Mouse (Mus musculus): ENCODE measurements at regions not wholly inside any gene's neighbourhood (a gene's known extent, or its start where the extent isn't known, plus 50 kb on each side); places are given as distances from the start of the nearest gene placed in this dataset.

DNA sequence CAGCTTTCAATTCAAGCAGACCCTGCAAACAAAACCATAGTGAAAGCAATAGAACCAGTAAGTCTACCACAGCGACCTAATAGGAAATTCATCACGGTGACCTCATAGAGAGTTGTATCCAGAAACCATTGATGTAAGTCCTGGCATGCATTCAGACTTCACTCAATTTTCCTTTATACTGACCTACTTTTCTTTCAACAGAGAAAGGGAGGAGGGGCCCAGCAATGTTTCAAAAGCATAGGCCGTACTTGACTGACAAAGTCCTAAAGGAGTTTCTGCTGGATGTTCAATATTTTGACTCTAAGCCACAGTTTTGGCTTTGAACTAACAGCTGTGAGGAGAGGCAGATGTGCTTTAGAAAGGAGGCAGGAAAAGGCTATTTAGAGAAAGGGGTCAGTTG lies 88.4 kb downstream of the AI593442 start:
- Histone ChIP-seq H3K4me2 (replicated peaks) (no peak overlapping the region), H3K9ac (no peak overlapping the region), H3K9me3 (no peaks in the 10 kb centered on the region), H3K36me3 (no peaks in the 10 kb centered on the region), H3K27me3 (no peaks in the 10 kb centered on the region), H3K27ac (no peak overlapping the region), H3K4me1 (no peaks in the 10 kb centered on the region), H3K4me3 (no peak overlapping the region)
- no peak for ATAC-seq (ENCODE audit: insufficient number of reproducible peaks, insufficient read depth, low FRiP score, low TSS enrichment)
- WGBS: 70% methylated on average over 3 of the region's 3 CpGs

DNA sequence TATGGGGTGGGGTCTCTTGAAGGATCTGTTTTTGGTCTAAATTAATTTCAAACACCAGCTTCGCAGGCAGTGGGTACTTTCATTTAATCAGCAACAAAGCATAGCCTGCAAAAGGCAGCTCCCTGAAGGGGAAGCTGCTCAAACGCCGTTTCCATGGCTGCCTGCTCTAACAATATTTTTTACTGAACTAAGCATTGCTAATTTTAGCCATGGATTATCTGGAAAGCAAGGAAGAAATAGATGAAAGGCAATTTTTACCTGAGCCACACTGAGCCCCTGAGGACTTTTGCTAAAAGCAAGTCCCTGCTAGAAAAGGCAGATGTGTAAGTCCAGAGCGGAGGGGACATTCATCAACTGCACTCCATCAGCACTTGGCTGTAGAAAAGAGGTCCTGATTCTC lies 105.5 kb downstream of the AI593442 start:
- WGBS: 74% methylated on average over 4 of the region's 4 CpGs
- no peaks in the 10 kb centered on the region for H3K4me1 ChIP-seq
- ATAC-seq (ENCODE audit: insufficient number of reproducible peaks, insufficient read depth, low FRiP score, low TSS enrichment): no peak
- H3K27ac ChIP-seq: no peak overlapping the region
- H3K9ac ChIP-seq: no peak overlapping the region
- H3K4me2 ChIP-seq (replicated peaks): no peak overlapping the region
- no peak overlapping the region for H3K4me3 ChIP-seq
- no peaks in the 10 kb centered on the region for H3K9me3 ChIP-seq
- no peaks in the 10 kb centered on the region for H3K36me3 ChIP-seq
- H3K27me3 ChIP-seq: no peaks in the 10 kb centered on the region

DNA sequence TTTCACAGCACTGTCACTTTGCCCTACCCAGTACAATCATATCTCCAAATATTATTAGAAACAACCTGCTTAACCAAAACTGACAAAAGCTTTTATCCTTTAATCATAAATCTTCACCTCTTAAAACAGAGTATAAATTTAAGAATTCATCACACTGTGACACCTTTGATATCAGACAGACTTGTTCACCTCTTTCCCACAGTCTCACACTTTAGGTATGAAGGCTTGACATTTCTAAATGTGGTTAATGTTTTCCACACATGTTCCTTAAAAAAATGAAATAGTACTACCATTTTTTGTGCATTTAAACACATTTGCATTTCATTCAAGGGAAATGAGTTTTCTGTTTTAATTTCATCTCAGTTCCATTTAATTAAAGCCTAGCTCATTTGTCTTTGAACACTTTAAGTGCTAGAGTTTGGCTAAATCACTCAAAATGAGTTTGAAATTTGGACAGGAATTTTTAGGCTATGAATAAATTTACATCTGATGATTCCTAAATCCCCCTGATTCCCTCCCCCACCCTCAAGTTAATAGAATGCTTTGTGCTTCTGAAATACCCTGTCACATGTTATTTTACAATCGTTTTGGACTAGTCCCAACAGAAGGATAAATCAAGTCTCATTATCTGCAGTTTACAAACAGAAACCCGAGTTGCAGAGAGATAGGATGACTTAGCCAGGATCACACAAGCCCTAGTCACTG lies 127.9 kb downstream of the AI593442 start:
- no peaks in the 10 kb centered on the region for H3K36me3 ChIP-seq
- 43% methylated on average over 2 of the region's 2 CpGs for WGBS
- H3K4me1 ChIP-seq: no peaks in the 10 kb centered on the region

DNA sequence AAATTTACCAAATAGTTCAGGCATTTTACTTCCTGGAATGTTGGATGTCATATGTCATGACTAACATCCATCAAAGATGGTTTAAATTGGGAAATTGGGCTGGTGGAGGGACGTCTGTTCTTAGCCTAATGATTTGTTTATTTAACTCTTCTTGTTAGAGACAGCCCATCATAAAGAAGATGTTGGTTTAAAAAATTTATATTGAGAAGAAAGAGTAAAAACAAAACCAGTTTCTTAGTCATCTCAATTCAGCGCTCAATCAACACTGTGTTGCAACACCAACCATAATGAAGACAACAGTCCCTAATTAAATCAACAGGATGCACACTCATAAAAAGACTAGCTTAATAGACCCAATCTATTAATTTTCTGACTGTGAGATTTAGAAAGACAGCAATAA lies 133.5 kb downstream of the AI593442 start:
- ATAC-seq (ENCODE audit: insufficient number of reproducible peaks, insufficient read depth, low FRiP score, low TSS enrichment): no peak
- Histone ChIP-seq H3K36me3 (no peaks in the 10 kb centered on the region), H3K4me1 (no peaks in the 10 kb centered on the region), H3K4me3 (no peak overlapping the region), H3K4me2 (replicated peaks) (no peak overlapping the region), H3K9ac (no peak overlapping the region), H3K9me3 (no peaks in the 10 kb centered on the region), H3K27ac (no peak overlapping the region), H3K27me3 (no peaks in the 10 kb centered on the region)
- WGBS: 55% methylated on average over 2 of the region's 2 CpGs

More for the DNA sequence above, 127.9 kb downstream of the AI593442 start:
- Histone ChIP-seq H3K9me3 (no peaks in the 10 kb centered on the region), H3K4me3 (no peak overlapping the region), H3K4me2 (replicated peaks) (no peak overlapping the region), H3K27me3 (no peaks in the 10 kb centered on the region), H3K27ac (no peak overlapping the region), H3K9ac (no peak overlapping the region)
- no peak for ATAC-seq (ENCODE audit: insufficient number of reproducible peaks, insufficient read depth, low FRiP score, low TSS enrichment)

DNA sequence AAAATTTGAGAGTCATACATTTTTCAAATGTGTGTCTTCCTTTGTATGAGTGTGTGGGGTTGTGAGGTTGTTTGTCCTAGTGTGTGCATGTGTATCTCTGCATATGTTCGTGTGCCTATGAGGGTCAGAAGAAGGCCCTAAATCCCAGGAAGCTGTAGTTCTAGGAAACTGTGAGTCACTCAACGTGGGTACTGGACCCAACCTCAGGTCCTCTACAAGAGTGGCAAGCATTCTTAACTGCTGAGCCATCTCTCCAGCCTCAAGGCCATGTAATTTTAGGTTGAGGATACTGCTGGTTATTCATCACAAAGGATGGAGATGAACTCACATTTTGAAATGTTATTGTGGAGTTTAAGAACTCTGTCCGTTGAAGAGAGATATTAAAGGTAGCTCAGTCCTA lies 140.5 kb downstream of the AI593442 start:
- Histone ChIP-seq H3K27me3 (no peaks in the 10 kb centered on the region), H3K4me1 (no peaks in the 10 kb centered on the region), H3K27ac (no peak overlapping the region), H3K36me3 (no peaks in the 10 kb centered on the region), H3K4me2 (replicated peaks) (no peak overlapping the region), H3K9me3 (no peaks in the 10 kb centered on the region), H3K4me3 (no peak overlapping the region), H3K9ac (no peak overlapping the region)
- ATAC-seq (ENCODE audit: insufficient number of reproducible peaks, insufficient read depth, low FRiP score, low TSS enrichment): no peak
- 86% methylated on average over 3 of the region's 3 CpGs for WGBS

DNA sequence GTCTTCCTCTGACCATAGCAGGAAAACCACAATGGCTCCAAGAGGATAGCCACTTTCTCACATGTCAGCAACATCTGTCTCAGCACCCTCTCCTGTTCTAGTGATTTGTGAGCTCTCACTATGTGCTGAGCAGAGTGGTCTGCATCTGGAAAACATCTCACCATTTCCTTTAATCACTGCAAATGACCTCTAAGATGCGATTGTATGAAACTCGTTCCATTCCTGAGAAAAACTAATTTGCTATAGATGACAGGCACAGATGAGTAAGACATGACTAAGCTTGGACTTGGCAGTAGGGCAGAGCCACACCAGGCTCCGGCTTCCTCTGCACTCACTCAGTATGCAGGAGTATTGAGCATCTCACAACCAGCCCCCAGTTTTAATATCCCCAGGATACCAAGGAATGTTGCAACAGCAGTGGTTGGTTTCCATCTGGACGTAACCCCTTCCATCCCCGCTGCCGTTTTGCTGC lies 150.1 kb downstream of the AI593442 start:
- ATAC-seq (ENCODE audit: insufficient number of reproducible peaks, insufficient read depth, low FRiP score, low TSS enrichment): no peak

DNA sequence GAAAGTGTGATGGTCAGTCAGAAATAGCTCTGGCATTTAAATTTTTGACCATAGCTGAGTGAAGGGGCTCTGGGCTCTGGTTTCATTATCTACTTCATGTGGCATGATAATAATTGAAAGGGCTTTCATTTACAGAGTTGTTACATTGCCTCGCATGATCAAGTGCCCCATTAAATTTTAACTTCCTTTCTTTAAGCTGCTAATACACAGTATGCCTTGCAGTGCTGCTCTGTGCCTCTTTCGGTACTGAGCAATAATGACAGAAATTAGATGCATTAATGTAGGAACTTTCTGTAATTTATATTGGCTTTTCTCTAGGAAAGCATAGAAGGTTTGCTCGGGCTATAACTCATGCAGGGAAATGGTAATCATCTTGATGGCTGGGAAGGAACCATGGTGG lies 179.1 kb downstream of the AI593442 start:
- no peaks in the 10 kb centered on the region for H3K36me3 ChIP-seq
- peaks cover 2% of the 10 kb centered on the region; the same call in 1 of the 2 replicates for H3K4me1 ChIP-seq
- H3K9me3 ChIP-seq: peaks cover 5% of the 10 kb centered on the region; the same call in 1 of the 2 replicates
- no peak overlapping the region for H3K27ac ChIP-seq
- no peak overlapping the region for H3K9ac ChIP-seq
- no peaks in the 10 kb centered on the region for H3K27me3 ChIP-seq
- no peak overlapping the region for H3K4me2 ChIP-seq (replicated peaks)
- no peak overlapping the region for H3K4me3 ChIP-seq
- WGBS: 74% methylated on average over 3 of the region's 3 CpGs
- no peak for ATAC-seq (ENCODE audit: insufficient number of reproducible peaks, insufficient read depth, low FRiP score, low TSS enrichment)

More for the DNA sequence above, 150.1 kb downstream of the AI593442 start:
- Histone ChIP-seq H3K27me3 (no peaks in the 10 kb centered on the region), H3K36me3 (no peaks in the 10 kb centered on the region), H3K9me3 (no peaks in the 10 kb centered on the region), H3K4me1 (no peaks in the 10 kb centered on the region; the same call in 1 of the 2 replicates), H3K9ac (no peak overlapping the region), H3K4me2 (replicated peaks) (no peak overlapping the region), H3K4me3 (no peak overlapping the region), H3K27ac (no peak overlapping the region)
- 63% methylated on average over 6 of the region's 6 CpGs for WGBS

DNA sequence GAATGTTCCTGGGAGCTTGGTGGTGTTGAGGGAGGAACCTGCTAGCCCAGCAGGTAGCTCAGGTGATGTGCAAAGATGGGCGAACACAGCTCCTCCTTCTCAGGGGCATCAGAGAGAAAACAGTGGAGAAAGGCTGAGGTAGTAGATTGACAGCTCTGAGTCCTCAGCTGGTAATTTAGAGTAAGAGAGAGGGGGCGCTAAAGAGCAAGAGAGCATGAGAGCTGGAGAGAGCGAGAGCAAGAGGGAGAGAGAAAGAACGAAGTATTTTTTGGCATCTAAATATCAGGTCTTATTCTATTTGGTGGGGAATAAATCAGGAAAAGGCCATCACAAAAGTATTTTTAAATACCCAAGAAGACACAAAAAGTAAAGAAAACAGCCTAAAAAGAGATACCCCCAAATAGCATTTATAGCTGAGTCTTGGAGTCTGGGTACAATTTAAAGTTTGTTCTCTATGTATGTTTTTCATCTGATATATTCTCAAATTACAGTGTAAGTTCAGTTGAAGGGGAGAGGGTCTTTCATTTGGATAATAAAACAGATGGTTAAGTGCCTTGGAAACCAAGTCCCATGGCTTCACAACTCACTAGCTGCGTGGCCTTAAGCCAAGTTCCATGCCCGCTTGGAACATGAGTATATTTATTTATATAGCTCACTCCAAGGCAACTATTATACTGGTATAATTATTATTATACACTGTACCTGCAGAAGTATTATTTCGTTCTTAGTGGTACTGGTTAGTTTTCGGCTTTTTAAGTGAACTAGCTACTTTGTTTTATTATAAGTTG lies 183.9 kb downstream of the AI593442 start:
- no peak overlapping the region for H3K27ac ChIP-seq
- no peaks in the 10 kb centered on the region for H3K36me3 ChIP-seq
- H3K9me3 ChIP-seq: no peaks in the 10 kb centered on the region
- no peaks in the 10 kb centered on the region for H3K27me3 ChIP-seq
- peaks cover 13% of the 10 kb centered on the region; the same call in 1 of the 2 replicates for H3K4me1 ChIP-seq
- H3K9ac ChIP-seq: no peak overlapping the region
- ATAC-seq (ENCODE audit: insufficient number of reproducible peaks, insufficient read depth, low FRiP score, low TSS enrichment): no peak
- WGBS: 44% methylated on average over 8 of the region's 8 CpGs
- no peak overlapping the region for H3K4me3 ChIP-seq
- no peak overlapping the region for H3K4me2 ChIP-seq (replicated peaks)

DNA sequence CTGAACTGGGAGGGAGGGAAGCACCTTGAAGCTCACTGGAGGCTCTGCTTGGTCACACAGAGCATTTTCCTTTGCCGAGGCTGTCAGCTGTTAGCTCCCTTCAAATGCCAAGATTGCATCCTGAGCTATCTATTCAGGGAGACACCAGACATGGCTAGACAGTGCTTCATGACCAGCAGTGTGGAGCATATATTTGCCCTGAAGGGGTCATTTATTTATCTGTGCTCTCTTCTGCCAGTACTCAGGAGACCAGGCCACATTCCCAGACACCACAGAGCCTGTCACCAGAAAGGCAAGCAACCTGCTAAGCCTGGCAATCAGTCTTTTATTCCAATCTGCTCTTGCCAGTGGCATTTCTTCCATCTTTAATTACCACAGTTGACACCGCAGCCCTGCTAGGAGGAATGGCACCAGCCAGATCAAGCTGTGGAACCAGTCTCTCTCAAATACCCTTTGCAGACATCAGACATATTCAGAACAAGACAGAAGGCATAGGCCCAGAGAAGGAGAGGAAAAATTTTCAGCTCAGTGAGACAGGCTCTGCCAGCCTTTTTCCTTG lies 186.6 kb downstream of the AI593442 start:
- Histone ChIP-seq H3K4me1 (peaks cover 13% of the 10 kb centered on the region; the same call in 1 of the 2 replicates), H3K9ac (no peak overlapping the region), H3K27ac (no peak overlapping the region), H3K36me3 (no peaks in the 10 kb centered on the region), H3K4me3 (no peak overlapping the region), H3K9me3 (no peaks in the 10 kb centered on the region), H3K27me3 (no peaks in the 10 kb centered on the region), H3K4me2 (replicated peaks) (no peak overlapping the region)
- 40% methylated on average over 2 of the region's 2 CpGs for WGBS
- no peak for ATAC-seq (ENCODE audit: insufficient number of reproducible peaks, insufficient read depth, low FRiP score, low TSS enrichment)

DNA sequence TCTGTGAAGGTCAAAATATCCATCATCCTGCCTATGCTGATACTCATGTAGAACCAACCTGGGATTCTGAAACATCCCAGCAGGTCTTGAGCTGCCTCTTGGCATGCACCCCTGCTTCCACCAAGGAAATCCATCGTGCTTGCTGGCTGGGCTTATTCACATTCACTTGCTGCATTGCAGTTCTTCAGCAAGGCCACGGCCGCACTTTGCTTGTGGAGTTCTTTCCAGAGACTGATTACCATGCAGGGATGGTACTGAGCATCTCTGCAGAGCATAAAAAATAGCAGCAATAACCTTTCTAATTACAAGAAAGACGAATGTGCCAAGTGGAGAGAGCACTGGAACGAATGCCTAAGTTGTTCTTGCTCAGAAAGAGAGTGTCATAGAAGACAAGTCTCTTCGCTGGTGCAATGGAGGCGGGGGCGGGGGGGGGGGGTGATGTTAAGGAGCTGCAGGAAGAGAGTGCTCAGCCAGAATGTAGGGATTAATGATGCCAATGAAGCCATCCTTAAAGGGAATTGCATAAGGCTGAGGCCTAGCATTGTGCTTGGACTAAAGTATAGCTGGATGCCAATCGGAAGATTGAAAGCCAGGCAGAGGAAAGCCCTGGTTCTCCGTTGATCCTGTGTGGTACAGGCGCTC lies 205.9 kb downstream of the AI593442 start:
- 85% methylated on average over 11 of the region's 11 CpGs for WGBS
- no peaks in the 10 kb centered on the region for H3K27me3 ChIP-seq
- H3K9ac ChIP-seq: no peak overlapping the region
- H3K36me3 ChIP-seq: no peaks in the 10 kb centered on the region
- no peak overlapping the region for H3K27ac ChIP-seq
- no peak overlapping the region for H3K4me2 ChIP-seq (replicated peaks)
- no peaks in the 10 kb centered on the region for H3K4me1 ChIP-seq
- no peak for ATAC-seq (ENCODE audit: insufficient number of reproducible peaks, insufficient read depth, low FRiP score, low TSS enrichment)
- H3K4me3 ChIP-seq: no peak overlapping the region
- H3K9me3 ChIP-seq: no peaks in the 10 kb centered on the region

DNA sequence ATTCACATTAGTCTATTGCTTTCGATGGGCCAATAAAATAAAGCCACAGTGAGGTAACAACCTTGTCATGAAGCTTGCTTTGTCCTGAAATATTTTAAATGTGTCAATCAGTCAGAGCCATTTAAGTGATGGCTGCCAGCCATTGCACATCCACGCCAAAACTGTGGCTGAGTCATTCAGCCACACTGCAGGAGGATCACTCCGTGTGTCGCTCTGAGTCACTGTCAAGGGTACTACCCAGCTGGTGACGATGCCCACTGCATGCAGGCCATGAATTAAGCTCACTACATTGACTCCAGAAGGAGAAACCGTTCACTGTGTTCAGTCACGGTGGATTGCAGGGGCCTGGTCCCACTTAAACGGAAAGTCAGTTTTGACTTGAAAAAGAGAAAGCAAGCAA lies 206.7 kb downstream of the AI593442 start:
- no peaks in the 10 kb centered on the region for H3K4me1 ChIP-seq
- H3K36me3 ChIP-seq: no peaks in the 10 kb centered on the region
- 74% methylated on average over 8 of the region's 8 CpGs for WGBS
- H3K27me3 ChIP-seq: no peaks in the 10 kb centered on the region
- no peak overlapping the region for H3K9ac ChIP-seq
- no peak for ATAC-seq (ENCODE audit: insufficient number of reproducible peaks, insufficient read depth, low FRiP score, low TSS enrichment)
- no peak overlapping the region for H3K4me3 ChIP-seq
- no peak overlapping the region for H3K4me2 ChIP-seq (replicated peaks)
- H3K9me3 ChIP-seq: no peaks in the 10 kb centered on the region
- no peak overlapping the region for H3K27ac ChIP-seq

Data from embryonic facial prominence, embryonic 12.5 days (tissue).